Mouse (Mus musculus) liver, embryonic 14 days (tissue): ENCODE data around the gene Gtf2h5. TPM values are rescaled to one million over a fixed set of nuclear protein-coding genes. Genes with fewer than 3 reads are reported as not detected.

Experiments
- polyA plus RNA-seq: library from polyadenylated mRNA; depleted of rRNA; stranded (reverse); fragments of >200 nt; gene quantifications from 2 replicates; pipeline ENCODE4 v1.2.3, GENCODE M21; 2012; rRNA removed

Gene Gtf2h5
- polyA plus RNA-seq = 28.4 and 30.3 TPM in 2 replicates

GRCm38 (mm10) chr17:6079287-6080122, at the start of gene Gtf2h5, which contains the start of gene Serac1:
Gene Gtf2h5, plus strand, starts transcription at chr17:6079786.
Gene Serac1, minus strand, starts transcription at chr17:6079741.

DNA sequence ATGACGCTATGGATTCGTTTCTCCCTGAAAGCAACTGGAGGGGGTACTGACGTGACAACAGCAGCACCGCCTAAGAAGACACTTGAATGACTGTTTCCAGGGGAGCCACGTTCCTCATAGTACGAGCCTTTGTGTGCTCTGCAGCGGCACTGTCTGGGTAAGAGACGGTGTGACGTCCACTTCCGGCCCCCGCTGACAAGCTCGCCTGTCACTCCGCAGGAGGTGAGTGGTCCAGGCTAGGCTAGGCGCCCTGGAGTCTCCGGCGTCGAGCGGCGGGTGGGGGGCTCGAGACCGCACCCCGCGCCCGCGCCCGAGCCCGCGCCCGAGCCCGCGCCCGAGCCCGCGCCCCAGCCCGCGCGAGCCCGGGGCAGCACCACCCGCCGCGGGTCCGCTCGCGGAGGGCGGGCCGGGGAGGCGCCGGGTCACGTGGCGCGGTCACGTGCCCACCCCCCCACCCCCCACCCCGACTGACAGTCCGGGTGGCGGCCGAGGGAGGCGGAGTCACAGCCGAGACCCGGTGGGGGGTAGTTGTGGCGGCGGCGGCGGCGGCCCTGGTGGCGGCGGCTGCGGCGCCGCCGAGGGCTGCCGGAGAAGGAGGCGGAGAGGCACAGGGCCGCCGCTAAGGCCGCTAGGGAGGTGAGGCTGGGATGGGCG, 26.9 kb downstream of the Gtf2h5 start, which contains the start of gene Tulp4:
Tulp4 (plus strand) TSS at position 77 of the 654 bp plus-strand sequence.

Other genes starting within 250 kb of the Gtf2h5 start
- gene Snx9, start 238.5 kb upstream of the Gtf2h5 start, polyA plus RNA-seq = 9.2 and 10.2 TPM in 2 replicates
- 1.7 and 1.8 TPM in 2 replicates for gene Synj2, start 138.5 kb upstream of the Gtf2h5 start, polyA plus RNA-seq
- 1.6 and 1.9 TPM in 2 replicates for gene Serac1, start within 50 bp of the Gtf2h5 start, polyA plus RNA-seq
- gene Tulp4, start 26.7 kb downstream of the Gtf2h5 start, polyA plus RNA-seq = 4.7 and 5.0 TPM in 2 replicates
- gene Tmem181a, start 177.1 kb downstream of the Gtf2h5 start, polyA plus RNA-seq = 1.9 and 2.5 TPM in 2 replicates
- 7.4 and 7.7 TPM in 2 replicates for gene Dynlt1a, start 237.7 kb downstream of the Gtf2h5 start, polyA plus RNA-seq